Mouse (Mus musculus) brain, embryonic 14.5 days (tissue): ENCODE results near the gene Thsd1.

Source experiments
- CTCF ChIP-seq: fragments of 200-500 bp; IDR thresholded peaks from 2 replicates; pipeline ENCODE4 v1.5.1; 2012; ENCODE audit warnings: inconsistent platforms, mild to moderate bottlenecking, moderate library complexity, borderline replicate concordance; ENCODE audit not compliant: insufficient read depth, insufficient read length; ENCODE audit errors: extremely low read depth
- POLR2A ChIP-seq: fragments of 200-500 bp; IDR thresholded peaks from 2 replicates; pipeline ENCODE4 v1.6.1; 2012; ENCODE audit warnings: mild to moderate bottlenecking, inconsistent platforms, borderline replicate concordance; ENCODE audit not compliant: poor library complexity, insufficient read depth, insufficient read length, severe bottlenecking; ENCODE audit errors: extremely low read depth

DNA sequence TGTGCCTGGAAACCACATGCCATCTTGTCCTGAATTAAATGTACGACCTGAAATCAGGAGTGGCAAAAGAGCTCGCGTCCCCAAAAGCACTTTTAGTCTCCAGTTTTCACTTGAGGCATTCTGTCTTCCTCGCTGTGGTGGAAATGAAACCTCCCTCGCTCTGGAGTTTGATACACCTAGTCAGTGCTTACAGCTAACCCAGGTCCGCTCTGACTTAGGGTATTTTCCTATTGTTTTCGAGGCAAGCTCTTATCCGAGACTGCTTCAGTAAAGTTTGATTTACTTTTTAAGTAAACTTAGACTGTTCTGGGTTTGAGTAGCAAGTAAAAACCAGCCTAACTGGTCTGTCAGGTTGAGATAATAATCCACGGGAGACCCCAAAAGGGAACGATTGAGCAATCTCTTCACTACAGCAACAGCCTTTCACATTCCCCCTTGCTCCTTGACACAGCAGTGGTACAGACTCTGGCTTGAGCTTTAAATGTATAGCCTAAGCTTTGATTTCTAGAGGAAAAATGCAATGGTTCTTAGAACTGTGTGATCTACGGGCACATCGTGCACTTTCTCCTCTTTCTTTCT lies 33.6 kb upstream of the Thsd1 start:
- TF ChIP-seq CTCF: no peak
- TF ChIP-seq POLR2A: no peak
